Mouse (Mus musculus): ENCODE measurements around the gene Olfr1441.

Olfr1441 gene

DNA sequence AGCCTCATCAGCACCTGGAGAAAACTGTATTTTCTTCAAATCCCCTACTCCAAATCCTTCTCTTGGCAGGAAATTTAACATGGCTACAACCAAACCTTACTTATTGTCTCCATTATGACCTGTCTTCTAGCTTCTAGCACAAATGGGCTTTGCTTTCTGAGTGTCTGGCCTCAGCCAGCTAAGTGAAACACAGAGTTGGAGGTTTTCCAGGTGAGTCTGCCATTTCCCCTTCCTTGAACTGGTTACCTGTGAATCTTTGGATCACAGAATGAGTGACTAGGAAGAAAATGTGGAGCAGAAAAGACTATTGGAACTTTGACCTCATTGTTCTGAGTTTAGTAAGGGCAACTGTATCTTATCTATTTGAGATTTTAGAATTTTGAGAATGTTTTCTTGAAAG, at the start of gene Olfr1441:
Gene Olfr1441, plus strand, starts transcription at position 73 of the 400 bp plus-strand sequence.
- no peak for DNase-seq

DNA sequence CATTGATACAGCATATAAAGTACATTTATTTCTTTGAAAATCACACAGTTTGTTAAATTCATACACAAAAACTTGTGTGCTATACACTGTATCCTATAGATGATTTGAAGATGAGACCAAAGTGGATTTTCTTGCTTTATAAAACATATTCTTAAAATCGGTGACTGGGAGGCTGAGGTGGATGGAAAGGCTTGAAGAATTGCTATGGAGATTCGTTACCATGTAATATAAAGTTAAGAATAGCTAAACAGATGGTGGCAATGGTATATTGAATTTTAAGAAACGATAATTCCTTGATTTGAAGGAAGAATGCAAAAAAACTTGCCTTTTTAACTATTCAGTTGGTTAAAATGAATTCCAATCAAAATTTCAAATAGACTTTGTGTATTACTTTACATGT, 44.2 kb upstream of the Olfr1441 start:
- DNase-seq, result no peak

DNA sequence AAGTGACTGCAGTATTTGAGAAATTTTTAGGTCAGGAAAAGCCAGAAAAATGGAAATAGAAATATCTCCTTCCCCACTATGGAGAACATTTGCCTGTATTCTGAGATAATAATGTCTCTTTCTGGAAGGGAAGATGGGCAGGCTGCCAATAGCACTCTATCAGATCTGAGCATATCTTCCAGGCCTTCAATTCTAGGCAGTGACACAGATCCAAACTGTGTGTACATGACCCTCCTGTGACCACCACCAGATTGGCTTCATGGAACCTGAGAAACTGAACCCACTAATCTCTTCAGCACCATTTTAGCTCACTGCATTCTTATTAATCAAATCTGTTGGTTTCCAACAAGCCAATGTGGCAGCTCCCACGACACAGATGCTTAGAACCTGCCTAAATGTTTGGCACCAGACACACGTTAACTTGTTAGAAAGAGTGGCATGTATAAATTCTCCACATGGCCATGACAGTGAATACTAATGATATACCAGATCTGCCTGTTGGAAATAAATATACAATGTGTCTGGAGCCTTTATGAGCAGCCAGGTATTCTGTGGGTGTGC, 42.7 kb upstream of the Olfr1441 start:
- DNase-seq, result peak; percentile 84

DNA sequence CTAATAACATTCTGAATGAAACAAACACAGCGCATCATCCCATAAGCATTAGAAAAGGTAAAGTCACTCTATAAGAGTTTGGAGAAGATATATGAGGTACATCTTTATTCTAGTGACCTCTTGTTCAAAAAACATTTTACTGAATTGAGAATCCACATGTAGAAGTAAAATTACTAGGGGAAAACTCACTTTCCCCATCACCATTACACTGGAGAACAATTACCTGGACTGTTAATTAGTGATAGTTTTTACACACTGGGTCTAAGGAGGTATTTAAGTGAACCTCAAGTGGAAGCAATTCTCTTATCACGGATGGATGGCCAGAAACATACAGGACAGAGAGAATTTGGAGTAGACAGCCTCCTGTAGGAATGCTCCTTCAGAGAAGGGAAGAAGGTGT, 30.3 kb upstream of the Olfr1441 start, which contains the start of gene Olfr1440:
Gene Olfr1440, plus strand, starts transcription at position 301 of the 400 bp plus-strand sequence.
- no peak for DNase-seq

DNA sequence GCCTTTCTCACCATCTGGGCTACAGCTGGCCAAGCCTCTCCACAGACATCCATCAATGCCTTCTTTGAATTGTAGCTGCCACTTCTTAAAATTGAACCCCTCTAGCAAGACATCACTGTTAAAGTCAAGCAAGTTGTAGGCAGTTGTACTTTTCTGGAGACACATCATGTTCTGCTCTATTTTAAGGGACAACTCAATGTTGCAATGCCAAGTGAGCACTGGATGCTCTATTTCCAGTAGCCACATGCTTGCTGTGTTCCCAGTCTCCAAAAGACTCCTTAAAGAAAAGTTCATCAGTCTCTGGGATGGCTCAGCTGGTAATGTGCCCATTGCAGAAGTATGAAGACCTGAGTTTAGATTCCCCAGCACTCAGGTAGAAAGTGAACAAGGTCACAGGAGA, 3.5 kb upstream of the Olfr1441 start:
- DNase-seq, result no peak

DNA sequence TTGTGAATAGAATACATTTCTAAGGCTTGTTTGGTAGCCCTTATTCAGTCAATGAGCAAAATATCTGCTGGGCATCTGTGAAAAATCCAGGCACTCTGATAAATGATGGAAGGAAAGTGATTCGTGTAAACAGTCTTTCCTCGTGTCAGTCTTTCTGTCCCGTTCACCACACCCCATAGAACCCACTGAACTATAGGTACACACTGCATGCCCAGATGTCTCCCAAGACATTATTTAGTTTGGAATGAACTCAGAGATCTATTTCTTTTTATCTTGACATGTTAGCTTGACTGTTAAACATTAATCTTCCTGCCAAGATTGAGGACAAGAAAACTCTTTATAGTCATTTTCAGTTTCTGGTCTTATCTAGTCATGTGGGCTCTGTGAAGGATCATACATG, 1.1 kb downstream of the Olfr1441 start:
- DNase-seq, result no peak

DNA sequence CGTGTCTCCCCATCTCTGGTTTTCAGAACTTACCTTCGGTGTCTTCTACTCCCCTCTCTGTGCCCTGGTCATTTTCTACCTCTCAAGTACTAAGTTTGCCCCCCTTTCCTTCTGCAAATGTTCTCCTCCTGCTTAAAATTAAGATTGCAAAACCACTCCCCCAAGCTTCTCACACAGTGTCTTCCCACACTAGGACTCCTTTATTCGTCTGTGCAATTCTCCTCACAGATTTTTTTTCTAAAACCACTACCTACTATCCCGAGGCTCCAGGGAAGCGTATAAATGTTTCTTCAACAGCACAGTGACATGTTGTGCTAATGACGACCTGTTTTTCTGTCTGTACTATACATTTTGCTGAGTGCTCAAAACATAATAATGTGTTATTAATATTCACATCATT, 3.3 kb downstream of the Olfr1441 start:
- DNase-seq, result no peak

DNA sequence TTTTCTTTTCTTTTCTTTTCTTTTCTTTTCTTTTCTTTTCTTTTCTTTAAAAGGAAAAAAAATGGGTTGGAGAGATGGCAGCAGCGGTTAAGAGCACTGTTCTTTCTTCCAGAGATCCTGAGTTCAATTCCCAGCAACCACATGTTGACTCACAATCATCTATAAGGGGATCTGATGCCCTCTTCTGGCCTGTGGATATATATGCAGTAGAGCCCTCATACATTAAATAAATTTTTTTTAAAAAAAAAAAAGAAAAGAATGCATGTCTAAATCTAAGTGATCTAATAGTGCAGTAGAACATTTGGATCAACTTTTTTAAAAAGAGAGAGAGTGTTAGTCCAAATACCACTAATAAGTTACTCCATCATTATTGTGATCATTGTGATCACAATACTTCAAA, 4.4 kb downstream of the Olfr1441 start:
- no peak for DNase-seq

DNA sequence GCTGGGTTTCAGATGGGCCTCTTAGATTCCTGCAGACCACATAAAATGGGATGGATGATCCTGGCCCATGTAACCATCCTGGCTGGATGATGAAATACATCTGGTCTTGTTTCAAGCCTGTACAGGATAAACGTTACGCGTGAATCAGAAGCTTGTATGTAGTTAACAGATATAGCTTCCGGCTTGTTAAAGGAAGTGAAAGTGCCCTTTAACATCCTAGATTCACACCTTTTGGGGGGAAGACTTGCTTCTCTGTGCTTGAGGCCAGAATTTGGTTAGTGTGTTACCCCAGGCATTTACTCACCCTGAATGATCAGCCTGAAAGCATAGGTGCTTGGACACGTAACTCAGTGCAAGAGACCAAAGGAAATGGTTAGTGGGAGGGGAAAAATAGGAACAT, 9.9 kb downstream of the Olfr1441 start:
- no peak for DNase-seq

DNA sequence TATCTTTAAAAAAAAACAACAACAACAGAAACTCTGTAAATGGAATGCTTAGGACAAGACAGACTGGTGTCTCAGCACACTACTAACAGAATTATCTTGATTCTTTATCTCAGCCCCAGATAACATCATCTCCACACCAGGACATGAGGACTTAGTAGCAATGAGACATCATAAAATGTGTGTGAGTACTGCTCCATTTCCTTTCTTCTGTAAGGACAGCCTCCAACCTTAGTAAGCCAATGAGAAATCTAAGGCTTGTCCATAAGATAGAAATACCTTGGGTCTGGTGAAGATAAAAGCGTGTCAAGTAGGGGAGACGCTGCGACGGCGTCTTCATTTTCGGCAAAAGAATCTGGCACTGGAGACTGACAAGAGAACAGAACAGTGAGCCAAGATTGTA, 10.4 kb downstream of the Olfr1441 start, which contains the start of gene Pfpl:
Gene Pfpl, plus strand, starts transcription at position 301 of the 400 bp plus-strand sequence.
- no peak for DNase-seq

DNA sequence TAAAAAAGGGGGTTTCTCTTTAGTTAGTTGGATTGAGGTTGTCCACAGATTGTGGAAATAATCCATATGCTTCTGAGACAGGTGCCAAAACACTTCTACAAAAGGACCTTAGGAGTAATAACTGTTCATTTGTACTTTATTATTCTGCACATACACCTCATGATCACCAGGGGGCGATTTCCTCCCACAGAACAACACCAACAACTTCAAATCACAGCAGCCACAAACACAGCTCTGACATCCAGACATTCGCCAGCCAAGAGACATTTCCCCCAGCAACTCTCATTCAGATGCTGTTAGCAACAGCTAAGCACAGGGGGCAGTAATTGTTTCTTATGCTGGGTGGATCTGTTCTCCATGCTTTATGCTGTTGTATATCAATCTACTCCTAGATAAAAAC, 15.8 kb downstream of the Olfr1441 start:
- peak; percentile 76 for DNase-seq

DNA sequence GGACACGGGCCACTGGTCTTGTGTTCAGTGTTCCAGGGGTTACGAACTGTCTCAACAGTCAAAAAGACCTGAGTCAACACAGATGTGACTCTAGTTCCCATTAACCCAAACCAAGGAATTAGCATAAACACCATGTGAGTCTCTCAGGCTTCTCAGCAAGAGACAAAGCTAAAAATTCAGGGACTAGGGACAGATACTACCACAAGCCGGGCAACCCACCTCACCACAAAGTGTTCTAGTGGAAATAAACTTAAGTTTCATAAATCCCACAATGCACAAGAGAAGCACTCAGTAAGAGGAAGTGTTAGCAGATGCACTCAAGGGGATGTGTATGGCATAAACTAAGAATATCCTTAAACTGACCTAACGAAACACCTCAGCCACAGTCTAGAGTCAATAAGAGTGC, 17.8 kb downstream of the Olfr1441 start:
- DNase-seq, result peak; percentile 51

DNA sequence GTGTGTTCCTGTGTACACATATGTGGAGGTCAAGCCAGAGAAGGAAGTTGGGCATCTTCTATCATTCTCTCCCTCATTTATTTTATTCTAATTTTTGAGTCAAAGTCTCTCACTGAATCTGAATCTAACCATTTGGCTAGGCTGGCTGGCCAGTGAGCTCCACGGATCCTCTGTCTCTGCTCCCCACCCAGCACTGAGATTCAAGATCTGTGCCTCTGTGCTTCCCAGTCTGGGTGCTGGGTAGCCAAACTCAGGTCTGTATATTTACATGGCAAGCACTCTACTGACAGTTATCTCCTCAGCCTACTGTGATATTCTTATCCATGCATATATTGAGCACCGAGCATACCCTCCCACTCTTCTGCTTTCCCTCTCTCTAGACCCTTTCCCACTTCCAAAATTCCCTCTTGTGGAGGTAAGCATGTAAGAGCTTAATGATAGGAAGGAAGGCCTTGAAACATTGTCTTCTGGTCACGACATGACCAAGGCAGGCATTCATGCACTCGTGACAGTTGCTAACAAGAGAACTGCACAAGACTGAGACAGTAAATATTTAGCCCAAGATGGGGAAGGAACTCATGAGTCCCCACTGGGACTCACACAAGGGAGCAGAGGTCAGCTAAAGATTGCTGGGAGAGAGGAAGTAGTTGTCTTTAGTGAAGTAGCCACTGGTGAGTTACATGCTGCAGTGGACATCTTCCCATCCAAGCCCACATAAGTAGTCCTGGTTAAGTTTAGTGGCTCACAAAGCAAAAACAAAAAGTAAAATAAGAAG, 18.7 kb downstream of the Olfr1441 start:
- peak; percentile 68 for DNase-seq

DNA sequence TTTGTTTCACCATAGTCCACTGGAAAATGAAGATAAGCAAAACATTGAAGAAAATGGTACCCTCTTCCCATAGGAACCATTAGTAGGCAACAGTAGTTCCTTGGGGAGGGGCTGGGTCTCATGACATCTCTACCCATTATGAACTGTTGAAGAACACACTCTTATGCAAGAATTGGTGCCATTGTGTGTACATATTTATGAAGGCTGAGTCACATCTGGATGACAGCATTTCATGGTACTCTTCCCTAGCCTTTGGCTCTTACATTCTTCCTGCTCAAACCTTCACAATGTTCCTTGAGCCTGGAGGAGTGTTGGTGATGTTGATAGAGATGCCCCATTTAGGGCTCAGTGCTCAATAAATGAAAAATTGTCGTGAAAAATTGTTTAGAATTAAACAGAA, 22.3 kb downstream of the Olfr1441 start:
- no peak for DNase-seq

DNA sequence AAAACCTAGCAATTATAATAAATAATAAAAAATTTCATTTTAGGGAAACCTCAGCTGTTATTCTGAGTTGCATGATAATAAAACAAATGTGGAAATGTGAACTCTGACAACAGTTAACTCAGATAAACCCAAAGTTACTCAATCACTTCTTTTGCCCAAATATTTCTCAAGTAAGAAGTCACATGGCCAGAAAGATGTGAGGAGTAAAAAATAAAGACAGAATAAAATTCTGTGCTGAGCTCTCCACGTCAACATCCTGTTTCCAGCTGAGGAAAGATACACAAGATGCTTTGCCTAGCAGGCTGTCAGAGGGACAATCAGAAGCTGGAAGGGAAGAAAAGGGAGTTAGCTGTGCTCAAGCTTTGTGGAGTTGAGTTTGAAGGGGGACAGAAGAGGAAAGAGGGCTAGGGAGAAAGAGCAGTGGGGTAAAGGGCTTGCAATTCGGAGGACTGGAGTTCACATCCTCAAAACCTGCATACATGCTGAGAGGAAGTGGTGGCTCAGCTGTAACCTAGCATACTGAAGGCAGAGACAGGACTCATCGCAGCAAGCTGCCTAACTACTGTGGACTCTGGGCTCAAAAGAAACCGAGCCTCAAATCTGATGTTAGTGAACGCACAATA, 23.0 kb downstream of the Olfr1441 start:
- no peak for DNase-seq

DNA sequence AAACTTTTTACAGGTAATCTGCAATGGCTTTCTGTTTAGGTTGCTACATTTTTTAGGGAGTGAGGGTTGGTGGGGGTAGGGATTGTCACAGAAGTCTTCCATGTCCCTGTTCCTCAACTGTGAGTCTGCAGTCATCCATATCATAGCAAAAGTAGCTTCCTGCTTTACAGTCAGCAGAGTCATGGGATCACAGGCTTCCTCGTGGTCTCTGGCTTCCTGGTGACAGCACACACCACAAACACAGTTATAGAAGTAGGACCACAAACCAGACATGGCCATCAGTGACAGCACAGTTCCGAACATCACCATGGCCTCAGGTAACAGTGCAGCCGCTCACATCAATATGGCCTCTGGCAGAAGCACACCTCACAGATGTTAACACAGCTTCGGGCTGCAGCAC, 25.3 kb downstream of the Olfr1441 start:
- no peak for DNase-seq

DNA sequence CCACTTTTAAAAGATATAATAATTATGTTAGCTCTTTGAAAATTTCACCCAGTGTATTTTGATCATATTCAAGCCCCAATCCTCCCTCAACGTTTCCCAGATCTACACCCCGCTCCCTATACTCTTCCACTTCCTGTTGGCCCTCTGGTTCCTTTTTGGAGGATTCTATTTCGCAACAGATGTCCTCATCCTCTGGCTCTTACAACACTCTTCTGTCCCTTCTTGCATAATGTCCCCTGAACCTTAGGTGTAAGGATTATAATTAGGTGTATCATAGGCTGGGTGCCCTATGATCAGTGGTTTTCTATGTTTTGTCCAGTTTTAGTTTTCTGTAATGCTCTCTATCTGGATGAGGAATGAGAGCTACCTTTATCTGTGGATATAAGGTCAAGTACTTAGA, 27.8 kb downstream of the Olfr1441 start:
- DNase-seq, result no peak

DNA sequence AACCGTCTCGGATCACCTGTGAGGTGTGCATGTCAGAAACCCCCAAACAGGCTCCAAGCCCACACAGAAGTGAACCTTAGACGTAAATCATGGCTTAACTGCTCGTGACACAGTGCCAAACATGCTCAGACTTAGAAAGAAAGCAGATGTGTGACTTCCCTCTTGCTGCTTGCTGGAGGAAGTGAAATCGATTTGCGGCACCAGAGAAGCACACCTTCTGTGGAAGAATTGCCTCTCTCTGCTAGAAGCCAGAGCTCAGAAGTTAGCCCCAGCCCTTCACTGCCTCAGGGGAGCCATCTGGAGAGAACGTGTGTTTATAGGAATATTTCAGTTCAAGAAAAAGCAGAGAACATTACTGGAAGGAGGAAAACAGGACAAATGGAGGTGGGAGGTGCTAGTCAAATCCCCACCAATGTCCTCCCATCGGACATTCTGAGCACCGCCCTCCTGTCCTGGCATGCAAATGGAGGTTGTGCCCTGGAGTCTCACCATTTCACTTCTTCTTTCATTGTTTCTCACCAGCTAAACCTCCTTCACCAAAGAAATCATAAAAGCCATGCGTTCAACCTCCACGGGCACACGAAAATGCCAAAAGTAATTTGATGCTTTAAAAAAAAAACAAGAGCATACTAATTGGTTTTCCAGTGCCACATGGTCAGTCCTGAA, 40.3 kb downstream of the Olfr1441 start:
- DNase-seq, result no peak

DNA sequence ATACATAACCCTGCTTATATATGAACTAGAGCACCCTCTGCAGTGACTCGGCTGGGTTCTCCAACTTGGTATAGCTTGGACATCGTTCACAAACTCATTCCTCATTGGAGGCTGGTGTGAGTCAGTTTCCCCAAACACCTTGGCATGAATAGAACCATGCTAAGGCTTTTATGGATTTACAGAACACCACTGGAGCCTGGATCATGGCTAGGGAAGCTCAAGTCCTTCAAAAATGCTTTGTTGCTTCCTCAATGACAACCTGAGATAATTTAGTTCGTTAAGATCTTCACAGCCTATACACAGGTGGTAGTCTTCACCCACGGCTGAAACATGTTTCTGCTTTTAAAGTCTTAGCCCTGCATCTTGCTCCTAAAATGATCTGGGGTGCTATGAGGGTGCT, 42.3 kb downstream of the Olfr1441 start:
- DNase-seq, result no peak

DNA sequence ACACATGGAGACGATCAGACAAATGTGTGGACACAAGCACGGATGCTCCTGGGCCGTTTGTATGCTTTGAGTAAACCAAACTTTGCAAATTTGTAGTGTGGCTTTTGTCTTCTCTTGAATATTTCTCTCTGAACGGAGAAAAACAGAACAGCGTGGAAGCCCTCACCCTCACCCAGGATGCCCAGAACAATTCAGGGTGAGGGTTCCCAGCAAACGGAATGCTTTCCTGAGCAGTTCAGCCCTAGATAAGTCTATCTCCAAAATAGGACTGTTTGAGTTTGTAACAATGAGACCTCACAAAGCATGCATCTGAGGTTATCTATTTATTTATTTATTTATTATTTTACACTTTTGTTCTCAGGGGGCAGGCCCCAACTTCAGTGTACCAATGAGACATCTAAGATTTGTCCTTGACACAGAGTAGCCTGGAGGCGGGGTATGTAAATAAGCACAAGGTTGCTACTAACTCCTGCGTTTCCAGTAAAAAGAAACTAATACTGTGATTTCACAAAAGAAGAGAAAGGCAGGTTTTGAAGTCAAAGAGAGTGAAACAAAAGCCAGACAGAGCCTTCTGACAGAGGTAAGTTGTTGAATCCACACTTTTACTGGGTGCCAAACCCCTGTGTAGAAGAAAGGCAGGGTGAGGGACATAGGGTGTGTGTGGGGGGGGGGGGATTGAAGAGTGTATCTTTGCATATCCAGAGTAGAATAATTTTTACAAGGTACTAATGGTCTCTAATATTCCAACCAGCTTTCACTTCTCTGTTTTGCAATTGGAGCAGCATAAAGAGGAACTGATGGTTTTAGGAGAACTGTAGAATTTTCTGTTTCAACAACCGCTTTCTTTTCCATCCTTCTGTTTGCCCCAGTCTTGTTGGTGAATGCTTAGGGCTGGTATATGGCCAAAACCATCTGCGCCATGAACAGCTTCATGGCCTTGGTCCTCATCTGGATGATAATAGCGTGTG, 43.3 kb downstream of the Olfr1441 start, which contains the start of gene Mpeg1:
Gene Mpeg1, plus strand, starts transcription at position 498 of the 968 bp plus-strand sequence.
- DNase-seq, result no peak

DNA sequence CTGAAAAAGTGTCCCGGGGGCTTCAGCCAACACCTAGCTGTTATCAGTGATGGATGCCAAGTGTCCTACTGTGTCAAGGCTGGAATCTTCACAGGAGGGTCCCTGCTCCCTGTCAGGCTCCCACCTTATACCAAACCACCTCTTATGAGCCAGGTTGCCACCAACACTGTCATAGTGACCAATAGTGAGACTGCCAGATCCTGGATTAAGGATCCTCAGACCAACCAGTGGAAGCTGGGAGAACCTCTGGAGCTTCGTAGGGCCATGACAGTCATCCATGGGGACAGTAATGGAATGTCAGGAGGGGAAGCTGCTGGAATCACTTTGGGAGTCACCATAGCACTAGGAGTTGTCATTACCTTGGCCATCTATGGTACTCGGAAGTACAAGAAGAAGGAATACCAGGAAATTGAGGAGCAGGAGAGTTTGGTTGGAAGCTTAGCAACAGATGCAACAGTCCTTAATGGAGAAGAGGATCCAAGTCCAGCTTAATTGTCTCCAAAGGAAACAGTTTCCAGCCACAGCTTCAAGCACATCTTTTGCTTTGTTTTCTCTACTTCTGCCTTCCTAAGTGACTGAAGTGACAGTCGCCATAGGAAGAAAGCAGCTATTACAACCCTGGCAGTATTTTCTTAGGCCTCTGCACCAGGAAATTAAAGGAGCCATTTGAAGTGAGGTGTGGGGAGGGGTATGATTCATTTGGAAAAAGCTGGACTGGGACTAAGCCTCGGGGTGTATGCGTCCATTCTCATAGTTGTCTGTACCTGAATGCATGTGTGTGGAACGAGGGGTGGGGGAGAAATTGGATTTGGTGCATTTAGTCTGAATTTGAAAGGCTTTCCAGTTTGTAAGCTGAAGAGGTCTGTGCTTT, 45.9 kb downstream of the Olfr1441 start:
- no peak for DNase-seq
